Mouse (Mus musculus) neural tube, embryonic 11.5 days (tissue): ENCODE data around the gene Sorcs2. TPM values are rescaled to one million over a fixed set of nuclear protein-coding genes. Genes with fewer than 3 reads are reported as not detected.

Experiments
- ATAC-seq: fragments of 200-750 bp; cut with Nextera tagmentation; 2 replicates; pipeline ENCODE4 v1.8.0; 2017; ENCODE audit warnings: moderate number of reproducible peaks, mild to moderate bottlenecking, moderate TSS enrichment, moderate library complexity; ENCODE audit not compliant: insufficient read depth, low FRiP score, low TSS enrichment
- DNase-seq: peaks from one replicate; pipeline ENCODE4 v3.0.0-alpha.2; 2015; ENCODE audit warnings: low spot score
- H3K27ac ChIP-seq: fragments of 300-500 bp; sonication (generic); 2 replicates; pipeline ENCODE4 v1.5.1; 2014; ENCODE audit warnings: low read depth, mild to moderate bottlenecking, low read length
- H3K27me3 ChIP-seq: fragments of 300-500 bp; sonication (generic); 2 replicates; pipeline ENCODE4 v1.6.1; 2014; ENCODE audit warnings: mild to moderate bottlenecking, low read length, mixed read lengths; ENCODE audit not compliant: control insufficient read depth, insufficient read depth
- H3K36me3 ChIP-seq: fragments of 300-500 bp; sonication (generic); 2 replicates; pipeline ENCODE4 v1.6.1; 2014; ENCODE audit warnings: mild to moderate bottlenecking, low read length, moderate library complexity, mixed read lengths; ENCODE audit not compliant: control insufficient read depth, insufficient read depth
- H3K4me1 ChIP-seq: fragments of 300-500 bp; sonication (generic); 2 replicates; pipeline ENCODE4 v1.6.1; 2014; ENCODE audit warnings: low read length, mixed read lengths; ENCODE audit not compliant: control insufficient read depth, insufficient read depth
- H3K4me2 ChIP-seq: fragments of 300-500 bp; sonication (generic); 2 replicates; pipeline ENCODE4 v1.6.1; 2014; ENCODE audit warnings: low read depth, mild to moderate bottlenecking, moderate library complexity
- H3K4me3 ChIP-seq: fragments of 300-500 bp; sonication (generic); 2 replicates; pipeline ENCODE4 v1.5.1; 2014; ENCODE audit warnings: low read depth, low read length
- H3K9ac ChIP-seq: fragments of 300-500 bp; sonication (generic); 2 replicates; pipeline ENCODE4 v1.6.1; 2014; ENCODE audit warnings: mild to moderate bottlenecking, low read length
- H3K9me3 ChIP-seq: fragments of 300-500 bp; sonication (generic); 2 replicates; pipeline ENCODE4 v1.6.1; 2016; ENCODE audit warnings: low read length; ENCODE audit not compliant: control insufficient read depth
- whole genome bisulfite sequencing: fragments of 180-500 bp; shearing (Covaris S2); extraction: QIAGEN DNeasy Blood & Tissue Kit; methylation state at CpG from one replicate; pipeline ENCODE4 v1.1.7; 2014; 5-methylcytosine and 5-hydroxymethylcytosine counted together
- polyA plus RNA-seq: library from polyadenylated mRNA; unstranded; fragments of >200 nt; fragmentation: Nextera tagmentation; extraction: Ambion mirVana; gene quantifications from 2 replicates; pipeline ENCODE4 v1.2.1, GENCODE M21; 2014

Sorcs2 gene
- polyA plus RNA-seq, 1 experiment from 2014 or later, result 9.1 TPM

GRCm38 (mm10) chr5:36024003-36024685 lies 373.8 kb downstream of the Sorcs2 start:
- H3K4me1 ChIP-seq, result no peaks in the 10 kb centered on the region
- 82% methylated on average over 9 of the region's 9 CpGs for WGBS
- no peaks in the 10 kb centered on the region for H3K27me3 ChIP-seq
- ATAC-seq, result no peak
- H3K36me3 ChIP-seq, result no peaks in the 10 kb centered on the region
- H3K9me3 ChIP-seq, result no peaks in the 10 kb centered on the region
- H3K4me3 ChIP-seq, result no peak overlapping the region
- no peak overlapping the region for H3K4me2 ChIP-seq
- DNase-seq, result no peak
- no peak overlapping the region for H3K9ac ChIP-seq
- no peak overlapping the region for H3K27ac ChIP-seq

GRCm38 (mm10) chr5:36022361-36022760 lies 375.6 kb downstream of the Sorcs2 start:
- Histone ChIP-seq H3K36me3 (no peaks in the 10 kb centered on the region), H3K9ac (no peak overlapping the region), H3K9me3 (no peaks in the 10 kb centered on the region), H3K4me3 (no peak overlapping the region), H3K27ac (no peak overlapping the region), H3K27me3 (no peaks in the 10 kb centered on the region), H3K4me1 (no peaks in the 10 kb centered on the region), H3K4me2 (no peak overlapping the region)
- ATAC-seq, result no peak
- DNase-seq, result no peak
- 83% methylated on average over 1 of the region's 1 CpGs for WGBS

- Histone ChIP-seq H3K9me3 (no peaks in the 10 kb centered on the region), H3K27ac (no peak overlapping the region), H3K27me3 (no peaks in the 10 kb centered on the region), H3K4me3 (no peak overlapping the region), H3K9ac (no peak overlapping the region), H3K36me3 (no peaks in the 10 kb centered on the region), H3K4me2 (no peak overlapping the region), H3K4me1 (no peaks in the 10 kb centered on the region)
- no peak for DNase-seq
- no peak for ATAC-seq
- WGBS, result 86% methylated on average over 3 of the region's 3 CpGs
Observed at GRCm38 (mm10) chr5:36021091-36021490, 376.8 kb downstream of the Sorcs2 start.

GRCm38 (mm10) chr5:36018366-36018765 lies 379.6 kb downstream of the Sorcs2 start:
- no peaks in the 10 kb centered on the region for H3K36me3 ChIP-seq
- H3K27me3 ChIP-seq, result no peaks in the 10 kb centered on the region
- H3K4me3 ChIP-seq, result no peak overlapping the region
- H3K4me2 ChIP-seq, result no peak overlapping the region
- H3K4me1 ChIP-seq, result no peaks in the 10 kb centered on the region
- WGBS, result 85% methylated on average over 3 of the region's 3 CpGs
- H3K9me3 ChIP-seq, result no peaks in the 10 kb centered on the region
- ATAC-seq (no peak), DNase-seq (peak; percentile 21)
- no peak overlapping the region for H3K27ac ChIP-seq
- no peak overlapping the region for H3K9ac ChIP-seq

GRCm38 (mm10) chr5:36009405-36009804 lies 388.5 kb downstream of the Sorcs2 start:
- no peak overlapping the region for H3K9ac ChIP-seq
- no peak overlapping the region for H3K4me3 ChIP-seq
- H3K36me3 ChIP-seq, result no peaks in the 10 kb centered on the region
- no peaks in the 10 kb centered on the region for H3K27me3 ChIP-seq
- DNase-seq, result no peak
- WGBS, result 92% methylated on average over 4 of the region's 4 CpGs
- H3K9me3 ChIP-seq, result no peaks in the 10 kb centered on the region
- no peak overlapping the region for H3K27ac ChIP-seq
- ATAC-seq, result no peak
- H3K4me2 ChIP-seq, result no peak overlapping the region
- H3K4me1 ChIP-seq, result no peaks in the 10 kb centered on the region

GRCm38 (mm10) chr5:36007649-36008048 lies 390.3 kb downstream of the Sorcs2 start:
- ATAC-seq (no peak), DNase-seq (no peak)
- no peaks in the 10 kb centered on the region for H3K4me1 ChIP-seq
- H3K9ac ChIP-seq, result no peak overlapping the region
- no peaks in the 10 kb centered on the region for H3K9me3 ChIP-seq
- no peaks in the 10 kb centered on the region; the same call in 1 of the 2 replicates for H3K36me3 ChIP-seq
- 81% methylated on average over 10 of the region's 10 CpGs for WGBS
- H3K27me3 ChIP-seq, result no peaks in the 10 kb centered on the region
- H3K4me3 ChIP-seq, result no peak overlapping the region
- no peak overlapping the region for H3K4me2 ChIP-seq
- no peak overlapping the region for H3K27ac ChIP-seq

- H3K9me3 ChIP-seq, result no peaks in the 10 kb centered on the region
- no peak for ATAC-seq
- no peak overlapping the region for H3K4me3 ChIP-seq
- H3K4me2 ChIP-seq, result no peak overlapping the region
- H3K27me3 ChIP-seq, result no peaks in the 10 kb centered on the region
- no peaks in the 10 kb centered on the region for H3K4me1 ChIP-seq
- no peak for DNase-seq
- H3K9ac ChIP-seq, result no peak overlapping the region
- no peaks in the 10 kb centered on the region; the same call in 1 of the 2 replicates for H3K36me3 ChIP-seq
- H3K27ac ChIP-seq, result no peak overlapping the region
- 75% methylated on average over 5 of the region's 5 CpGs for WGBS
Observed at GRCm38 (mm10) chr5:36006586-36006985, 391.4 kb downstream of the Sorcs2 start.

GRCm38 (mm10) chr5:36006106-36006505 lies 391.8 kb downstream of the Sorcs2 start:
- no peak overlapping the region for H3K27ac ChIP-seq
- H3K27me3 ChIP-seq, result no peaks in the 10 kb centered on the region
- no peaks in the 10 kb centered on the region; the same call in 1 of the 2 replicates for H3K36me3 ChIP-seq
- DNase-seq (no peak), ATAC-seq (no peak)
- H3K4me1 ChIP-seq, result no peaks in the 10 kb centered on the region
- H3K4me3 ChIP-seq, result no peak overlapping the region
- 82% methylated on average over 8 of the region's 8 CpGs for WGBS
- no peak overlapping the region for H3K9ac ChIP-seq
- H3K4me2 ChIP-seq, result no peak overlapping the region
- no peaks in the 10 kb centered on the region for H3K9me3 ChIP-seq

DNA sequence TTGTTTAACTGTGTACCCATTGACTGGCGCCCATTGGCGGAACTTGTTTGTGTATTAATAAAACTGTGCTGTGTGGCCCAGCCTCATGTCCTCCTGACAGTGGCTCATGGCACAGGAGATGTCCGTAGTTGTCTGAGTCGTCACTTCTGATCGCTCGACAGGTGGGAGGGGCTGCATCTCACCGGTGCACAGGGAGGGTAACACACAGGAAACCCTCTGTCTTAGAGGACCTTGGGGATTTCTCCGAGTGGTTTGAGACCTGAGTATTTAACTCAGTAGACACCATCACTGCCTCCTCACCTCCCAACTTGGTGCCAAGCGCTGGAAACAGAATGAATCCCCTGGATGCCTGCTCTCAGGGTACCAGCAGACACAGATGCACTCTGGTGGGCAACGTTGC lies 394.1 kb downstream of the Sorcs2 start:
- Histone ChIP-seq H3K4me2 (no peak overlapping the region), H3K4me1 (no peaks in the 10 kb centered on the region), H3K27me3 (no peaks in the 10 kb centered on the region), H3K9me3 (no peaks in the 10 kb centered on the region), H3K4me3 (no peak overlapping the region), H3K9ac (no peak overlapping the region), H3K36me3 (peaks cover 5% of the 10 kb centered on the region), H3K27ac (no peak overlapping the region)
- no peak for ATAC-seq
- 88% methylated on average over 10 of the region's 10 CpGs for WGBS
- DNase-seq, result no peak
